Mouse (Mus musculus) intestine, postnatal 0 days (tissue): ENCODE results near the gene Ggnbp2. TPM values are rescaled to one million over a fixed set of nuclear protein-coding genes. Genes with fewer than 3 reads are reported as not detected.
A peak's percentile ranks its signal among the peaks of the same experiment; 100 is the strongest.

Source experiments
- ATAC-seq: fragments of 200-750 bp; cut with Nextera tagmentation; 2 replicates; pipeline ENCODE4 v1.8.0; 2017; ENCODE audit warnings: mild to moderate bottlenecking, moderate TSS enrichment, moderate library complexity
- H3K27ac ChIP-seq: fragments of 300-500 bp; sonication (generic); 2 replicates; pipeline ENCODE4 v1.5.1; 2014; ENCODE audit warnings: mild to moderate bottlenecking, low read depth, low read length, moderate library complexity
- H3K27me3 ChIP-seq: fragments of 300-500 bp; sonication (generic); replicated peaks from 2 replicates; pipeline ENCODE4 v1.6.1; 2014; ENCODE audit warnings: low read length, mixed read lengths; ENCODE audit not compliant: control insufficient read depth, insufficient read depth
- H3K36me3 ChIP-seq: fragments of 300-500 bp; sonication (generic); 2 replicates; pipeline ENCODE4 v1.6.1; 2014; ENCODE audit warnings: mild to moderate bottlenecking, moderate library complexity; ENCODE audit not compliant: control insufficient read depth, insufficient read depth
- H3K4me1 ChIP-seq: fragments of 300-500 bp; sonication (generic); replicated peaks from 2 replicates; pipeline ENCODE4 v1.6.1; 2014; ENCODE audit warnings: antibody characterized with exemption, low read length, mixed read lengths; ENCODE audit not compliant: control insufficient read depth, insufficient read depth
- H3K4me2 ChIP-seq: fragments of 300-500 bp; sonication (generic); replicated peaks from 2 replicates; pipeline ENCODE4 v1.6.1; 2014; ENCODE audit warnings: low read depth, mild to moderate bottlenecking, moderate library complexity
- H3K4me3 ChIP-seq: fragments of 300-500 bp; sonication (generic); 2 replicates; pipeline ENCODE4 v1.5.1; 2014; ENCODE audit warnings: low read depth, low read length
- H3K9ac ChIP-seq: fragments of 300-500 bp; sonication (generic); 2 replicates; pipeline ENCODE4 v1.6.1; 2014; ENCODE audit warnings: mild to moderate bottlenecking, low read depth, low read length
- H3K9me3 ChIP-seq: fragments of 300-500 bp; sonication (generic); 2 replicates; pipeline ENCODE4 v1.6.1; 2016; ENCODE audit warnings: mixed run types; ENCODE audit not compliant: control insufficient read depth
- CTCF ChIP-seq: sonication (generic); IDR thresholded peaks from 2 replicates; pipeline ENCODE4 v1.5.1; 2016; ENCODE audit warnings: low read depth, mild to moderate bottlenecking, control low read depth, antibody characterized with exemption, moderate library complexity
- WGBS: fragments of 180-500 bp; shearing (Covaris S2); extraction: QIAGEN DNeasy Blood & Tissue Kit; methylation state at CpG from one replicate; pipeline ENCODE4 v1.1.7; 2014; 5-methylcytosine and 5-hydroxymethylcytosine counted together
- polyA plus RNA-seq: library from polyadenylated mRNA; unstranded; fragments of >200 nt; fragmentation: Nextera tagmentation; extraction: Ambion mirVana; gene quantifications from 2 replicates; pipeline ENCODE4 v1.2.1, GENCODE M21; 2015

The Ggnbp2 gene
- polyA plus RNA-seq, 1 experiment from 2014 or later: 75.0 TPM

DNA sequence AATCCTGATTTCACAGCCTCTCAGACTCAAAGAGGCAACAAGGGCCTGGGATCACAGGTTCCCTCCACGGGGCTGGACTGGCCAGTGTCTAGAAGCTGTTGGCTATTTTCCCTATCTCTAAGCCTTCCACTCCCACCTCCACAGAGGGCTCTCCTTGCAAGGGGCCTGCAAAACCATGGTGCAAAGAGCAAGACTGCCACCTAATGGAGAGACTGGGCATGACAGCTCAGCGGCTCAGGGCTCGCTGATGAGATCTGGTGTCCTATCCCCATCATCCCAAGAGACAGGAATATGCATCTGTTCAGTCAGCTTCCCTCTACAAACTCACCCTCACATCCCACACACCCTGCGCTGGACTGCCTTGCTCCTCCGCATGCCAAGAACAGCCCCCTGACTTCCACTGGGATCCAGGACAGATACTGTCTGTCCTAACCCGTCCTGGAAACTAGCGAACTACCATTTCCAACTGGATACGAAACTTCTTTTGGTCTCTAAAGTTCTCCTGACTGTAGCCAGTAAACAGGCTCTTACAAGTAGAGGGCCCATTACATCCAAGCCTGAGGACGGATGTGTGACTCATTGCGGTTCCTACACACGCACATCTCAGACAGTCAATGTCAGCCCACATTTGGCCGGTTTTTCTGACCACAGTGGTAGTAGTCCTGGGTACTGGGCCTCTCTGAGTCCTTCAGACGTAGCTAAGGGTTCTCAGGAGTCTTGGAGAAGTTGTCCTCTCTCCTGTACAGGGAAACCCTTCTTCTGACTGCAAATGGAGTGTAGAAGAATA is 56.7 kb downstream of the Ggnbp2 start:
- no peak for ATAC-seq
- H3K9ac ChIP-seq: no peak overlapping the region
- peak; percentile 97 for TF ChIP-seq CTCF
- H3K27me3 ChIP-seq: no peaks in the 10 kb centered on the region
- no peaks in the 10 kb centered on the region for H3K9me3 ChIP-seq
- H3K4me3 ChIP-seq: no peak overlapping the region
- H3K4me2 ChIP-seq: no peak overlapping the region
- WGBS: 63% methylated on average over 13 of the region's 13 CpGs
- H3K36me3 ChIP-seq: 0 out of 2 replicates have a peak, but pooled peaks cover 7% of the 10 kb centered on the region
- no peaks in the 10 kb centered on the region for H3K4me1 ChIP-seq
- no peak overlapping the region for H3K27ac ChIP-seq

DNA sequence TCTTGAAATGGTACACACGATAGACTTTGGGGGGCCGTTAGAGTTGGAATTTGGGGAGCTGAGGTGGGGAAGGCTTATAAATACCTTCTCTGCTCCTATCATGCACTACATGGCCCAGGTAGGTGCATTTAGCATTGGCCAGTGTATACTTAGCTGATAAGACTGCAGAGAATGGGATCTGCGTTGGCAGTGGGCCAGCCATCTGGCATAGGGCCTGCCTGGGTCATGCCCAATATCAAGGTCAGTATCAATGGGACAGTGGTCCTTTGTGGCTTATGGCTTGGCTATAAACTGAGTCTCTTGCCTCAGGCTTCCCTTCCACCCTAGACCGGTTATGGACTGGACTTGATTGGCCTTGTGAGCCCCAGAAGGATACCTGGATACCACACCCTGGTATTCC is 66.2 kb downstream of the Ggnbp2 start:
- Histone ChIP-seq H3K36me3 (no peaks in the 10 kb centered on the region), H3K27ac (no peak overlapping the region), H3K4me1 (no peaks in the 10 kb centered on the region), H3K9me3 (no peaks in the 10 kb centered on the region), H3K4me2 (no peak overlapping the region), H3K9ac (no peak overlapping the region), H3K4me3 (no peak overlapping the region), H3K27me3 (no peaks in the 10 kb centered on the region)
- no peak for ATAC-seq
- 83% methylated on average over 4 of the region's 4 CpGs for WGBS
- no peak for TF ChIP-seq CTCF

DNA sequence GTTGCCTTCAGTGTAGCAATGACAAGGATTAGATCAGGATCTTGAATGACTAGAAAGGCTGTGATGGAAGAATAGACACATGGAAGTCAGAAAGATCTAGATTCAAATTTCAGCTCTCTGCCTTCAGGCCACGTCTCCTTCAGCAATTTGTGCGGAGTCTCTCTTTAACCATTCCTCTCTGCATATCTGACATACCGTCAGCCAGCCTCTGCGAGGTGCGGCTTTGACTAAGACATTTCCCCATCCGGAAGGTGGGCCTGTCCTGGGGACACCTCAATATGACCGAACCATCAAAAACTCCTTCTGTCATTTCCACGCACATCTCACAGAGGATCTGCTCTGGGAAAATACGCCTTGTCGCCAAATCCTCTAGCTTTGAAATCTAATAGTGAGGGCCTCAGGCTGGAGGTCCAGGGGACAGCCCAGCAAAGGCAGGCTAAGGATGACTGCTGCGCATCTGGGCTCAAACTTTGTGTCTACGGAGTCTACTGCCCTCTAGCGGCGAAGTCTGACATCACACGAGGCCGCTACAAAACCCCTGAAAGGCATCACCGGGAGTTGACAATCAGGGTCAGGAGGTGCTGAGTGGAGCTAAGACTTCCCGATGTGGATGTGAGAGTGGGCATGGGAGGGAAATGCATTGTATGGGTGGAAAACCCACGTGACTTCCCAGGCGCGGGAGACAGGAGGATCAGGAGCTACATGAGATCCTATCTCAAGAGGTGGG is 72.8 kb downstream of the Ggnbp2 start:
- ATAC-seq: no peak
- Histone ChIP-seq H3K4me2 (no peak overlapping the region), H3K27ac (no peak overlapping the region), H3K4me3 (no peak overlapping the region), H3K4me1 (no peaks in the 10 kb centered on the region), H3K36me3 (no peaks in the 10 kb centered on the region), H3K27me3 (no peaks in the 10 kb centered on the region), H3K9me3 (no peaks in the 10 kb centered on the region), H3K9ac (no peak overlapping the region)
- WGBS: 19% methylated on average over 21 of the region's 21 CpGs
- TF ChIP-seq CTCF: peak; percentile 96

DNA sequence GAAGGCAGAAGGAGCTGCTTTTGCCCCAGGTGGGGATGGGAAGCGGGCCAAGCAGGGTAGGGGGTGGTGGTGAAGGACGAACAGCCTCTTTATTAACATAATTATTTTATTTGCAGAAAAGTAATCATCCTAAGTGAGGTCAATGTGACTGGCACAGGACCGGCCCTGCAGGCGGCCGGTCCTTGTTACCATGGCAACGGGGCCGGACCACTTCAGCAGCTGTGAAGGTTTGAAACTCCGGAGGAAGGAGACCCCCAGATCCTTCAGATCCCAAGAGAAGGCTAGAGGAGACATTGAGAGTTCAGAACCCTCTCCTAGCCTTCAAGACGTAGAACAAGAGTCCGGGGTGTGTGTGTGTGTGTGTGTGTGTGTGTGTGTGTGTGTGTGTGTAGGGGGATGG is 73.6 kb downstream of the Ggnbp2 start:
- H3K9me3 ChIP-seq: no peaks in the 10 kb centered on the region

DNA sequence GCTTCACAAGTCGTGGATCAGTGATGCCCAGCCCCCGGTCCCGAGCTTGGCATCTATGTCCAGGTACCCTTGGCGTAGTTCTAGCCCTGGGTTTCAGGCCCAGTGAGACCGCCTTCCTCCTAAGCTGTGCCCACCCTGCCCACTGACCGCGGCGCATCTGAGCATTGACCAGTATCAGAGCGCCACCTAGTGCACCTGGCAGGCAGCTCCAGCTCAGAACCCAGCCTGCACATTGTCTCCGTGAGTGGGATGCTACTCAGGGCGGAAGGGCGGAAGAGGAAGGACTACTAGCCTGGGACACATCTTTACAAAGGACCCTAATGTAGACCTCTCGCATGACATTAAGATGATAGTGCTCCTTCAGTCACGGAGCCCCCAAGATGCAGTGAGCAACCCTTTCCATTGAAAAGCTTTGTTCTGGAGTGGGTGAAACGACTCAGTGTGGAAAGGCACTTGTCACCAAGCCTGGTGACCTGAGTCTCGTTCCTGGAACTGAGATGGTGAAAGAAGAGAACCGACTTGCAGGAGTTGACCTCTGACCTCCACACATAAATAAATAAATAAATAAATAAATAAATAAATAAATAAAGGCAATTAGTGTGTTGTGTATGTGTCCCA is 76.0 kb downstream of the Ggnbp2 start:
- no peak for ATAC-seq

More for the DNA sequence above, 73.6 kb downstream of the Ggnbp2 start:
- WGBS: 46% methylated on average over 10 of the region's 10 CpGs
- Histone ChIP-seq H3K4me2 (no peak overlapping the region), H3K9ac (no peak overlapping the region), H3K27me3 (no peaks in the 10 kb centered on the region), H3K36me3 (no peaks in the 10 kb centered on the region), H3K4me1 (no peaks in the 10 kb centered on the region), H3K4me3 (no peak overlapping the region), H3K27ac (no peak overlapping the region)
- no peak for ATAC-seq
- TF ChIP-seq CTCF: no peak

DNA sequence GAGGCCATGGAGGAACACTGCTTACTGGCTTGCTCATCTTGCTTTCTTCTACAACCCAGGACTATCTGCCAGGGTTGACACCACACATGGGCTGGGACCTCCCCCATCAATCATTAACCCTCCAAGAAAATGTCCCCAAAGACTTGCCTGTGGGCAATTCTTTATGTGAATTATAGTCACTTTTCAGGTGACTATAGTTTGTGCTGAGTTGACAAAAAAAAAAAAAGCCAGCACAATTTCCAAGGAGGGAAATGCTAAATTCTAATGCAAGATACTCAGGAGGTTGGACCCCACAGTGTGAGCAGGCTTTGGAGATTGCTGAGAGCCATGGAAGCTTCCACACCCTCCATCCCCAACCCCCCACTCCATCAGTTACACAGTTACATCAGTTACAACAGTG is 77.1 kb downstream of the Ggnbp2 start:
- H3K9ac ChIP-seq: no peak overlapping the region
- ATAC-seq: no peak
- no peaks in the 10 kb centered on the region for H3K27me3 ChIP-seq
- no peak for TF ChIP-seq CTCF
- H3K4me2 ChIP-seq: no peak overlapping the region
- no peak overlapping the region for H3K27ac ChIP-seq
- no peaks in the 10 kb centered on the region for H3K4me1 ChIP-seq
- no peaks in the 10 kb centered on the region for H3K36me3 ChIP-seq
- H3K4me3 ChIP-seq: no peak overlapping the region
- H3K9me3 ChIP-seq: no peaks in the 10 kb centered on the region

More for the DNA sequence above, 76.0 kb downstream of the Ggnbp2 start:
- Histone ChIP-seq H3K27me3 (no peaks in the 10 kb centered on the region), H3K4me2 (no peak overlapping the region; the same call in 1 of the 2 replicates), H3K27ac (no peak overlapping the region), H3K36me3 (no peaks in the 10 kb centered on the region), H3K4me3 (no peak overlapping the region), H3K9me3 (no peaks in the 10 kb centered on the region), H3K4me1 (no peaks in the 10 kb centered on the region), H3K9ac (no peak overlapping the region)
- peak; percentile 98 for TF ChIP-seq CTCF
- WGBS: 11% methylated on average over 17 of the region's 17 CpGs
